Mouse (Mus musculus): ENCODE results near the gene Bmper. TPM values are rescaled to one million over a fixed set of nuclear protein-coding genes. Genes with fewer than 3 reads are reported as not detected.

The Bmper gene
- polyA plus RNA-seq, 1 experiment from 2014 or later = 4.0 TPM

GRCm38 (mm10) chr9:23407935-23408781 lies 185.3 kb downstream of the Bmper start:
- Histone ChIP-seq H3K9ac (ENCODE audit: low read length) (no peak overlapping the region), H3K36me3 (ENCODE audit: control insufficient read depth, insufficient read depth, low read length) (no peaks in the 10 kb centered on the region), H3K4me2 (replicated peaks; ENCODE audit: low read depth) (no peak overlapping the region), H3K27ac (replicated peaks) (no peak overlapping the region), H3K27me3 (ENCODE audit: control insufficient read depth, insufficient read depth, low read length) (no peaks in the 10 kb centered on the region), H3K4me3 (ENCODE audit: low read depth, low read length) (no peak overlapping the region), H3K9me3 (ENCODE audit: control insufficient read depth, low read length) (no peaks in the 10 kb centered on the region), H3K4me1 (replicated peaks; ENCODE audit: control insufficient read depth, insufficient read depth) (no peaks in the 10 kb centered on the region)
- ATAC-seq (ENCODE audit: low FRiP score, low TSS enrichment) = no peak
- TF ChIP-seq EP300 (optimal IDR thresholded peaks at IDR 0.05) (no peak), CTCF (IDR thresholded peaks at IDR 0.05; ENCODE audit: low read depth) (no peak)
- DNase-seq (ENCODE audit: low spot score) = no peak
- WGBS = 66% methylated on average over 3 of the region's 3 CpGs

- TF ChIP-seq EP300 (optimal IDR thresholded peaks at IDR 0.05) (no peak), CTCF (IDR thresholded peaks at IDR 0.05; ENCODE audit: low read depth) (no peak)
- Histone ChIP-seq H3K36me3 (ENCODE audit: control insufficient read depth, insufficient read depth, low read length) (no peaks in the 10 kb centered on the region), H3K4me3 (ENCODE audit: low read depth, low read length) (no peak overlapping the region), H3K27ac (replicated peaks) (no peak overlapping the region), H3K4me1 (replicated peaks; ENCODE audit: control insufficient read depth, insufficient read depth) (no peaks in the 10 kb centered on the region), H3K27me3 (ENCODE audit: control insufficient read depth, insufficient read depth, low read length) (no peaks in the 10 kb centered on the region), H3K9ac (ENCODE audit: low read length) (no peak overlapping the region), H3K9me3 (ENCODE audit: control insufficient read depth, low read length) (no peaks in the 10 kb centered on the region), H3K4me2 (replicated peaks; ENCODE audit: low read depth) (no peak overlapping the region)
- ATAC-seq (ENCODE audit: low FRiP score, low TSS enrichment) = no peak
- no peak for DNase-seq (ENCODE audit: low spot score)
- 61% methylated on average over 2 of the region's 2 CpGs for whole genome bisulfite sequencing
These were observed 187.7 kb downstream of the Bmper start for GRCm38 (mm10) chr9:23410567-23410966.

GRCm38 (mm10) chr9:23412956-23413355 lies 190.1 kb downstream of the Bmper start:
- no peak overlapping the region for H3K4me3 ChIP-seq (ENCODE audit: low read depth, low read length)
- 0 out of 2 replicates have a peak, but pooled peaks cover 3% of the 10 kb centered on the region for H3K9me3 ChIP-seq (ENCODE audit: control insufficient read depth, low read length)
- DNase-seq (ENCODE audit: low spot score) (no peak), ATAC-seq (ENCODE audit: low FRiP score, low TSS enrichment) (no peak)
- no peak overlapping the region for H3K27ac ChIP-seq (replicated peaks)
- H3K36me3 ChIP-seq (ENCODE audit: control insufficient read depth, insufficient read depth, low read length) = no peaks in the 10 kb centered on the region
- no peak overlapping the region for H3K4me2 ChIP-seq (replicated peaks; ENCODE audit: low read depth)
- H3K9ac ChIP-seq (ENCODE audit: low read length) = no peak overlapping the region
- no peaks in the 10 kb centered on the region for H3K27me3 ChIP-seq (ENCODE audit: control insufficient read depth, insufficient read depth, low read length)
- H3K4me1 ChIP-seq (replicated peaks; ENCODE audit: control insufficient read depth, insufficient read depth) = no peaks in the 10 kb centered on the region
- 75% methylated on average over 2 of the region's 2 CpGs for WGBS
- TF ChIP-seq EP300 (optimal IDR thresholded peaks at IDR 0.05) (no peak), CTCF (IDR thresholded peaks at IDR 0.05; ENCODE audit: low read depth) (no peak)

- Histone ChIP-seq H3K9me3 (ENCODE audit: control insufficient read depth, low read length) (0 out of 2 replicates have a peak, but pooled peaks cover 3% of the 10 kb centered on the region), H3K4me2 (replicated peaks; ENCODE audit: low read depth) (no peak overlapping the region), H3K4me1 (replicated peaks; ENCODE audit: control insufficient read depth, insufficient read depth) (no peaks in the 10 kb centered on the region), H3K36me3 (ENCODE audit: control insufficient read depth, insufficient read depth, low read length) (no peaks in the 10 kb centered on the region), H3K4me3 (ENCODE audit: low read depth, low read length) (no peak overlapping the region), H3K27me3 (ENCODE audit: control insufficient read depth, insufficient read depth, low read length) (no peaks in the 10 kb centered on the region), H3K9ac (ENCODE audit: low read length) (no peak overlapping the region), H3K27ac (replicated peaks) (no peak overlapping the region)
- no peak for DNase-seq (ENCODE audit: low spot score)
- TF ChIP-seq CTCF (IDR thresholded peaks at IDR 0.05; ENCODE audit: low read depth) = peak; percentile 44
- TF ChIP-seq EP300 (optimal IDR thresholded peaks at IDR 0.05) = no peak
- no peak for ATAC-seq (ENCODE audit: low FRiP score, low TSS enrichment)
- WGBS = 92% methylated on average over 2 of the region's 2 CpGs
These were observed 196.2 kb downstream of the Bmper start for GRCm38 (mm10) chr9:23419107-23419506.

GRCm38 (mm10) chr9:23423748-23424147 lies 200.9 kb downstream of the Bmper start:
- 82% methylated on average over 1 of the region's 1 CpGs for WGBS
- no peak overlapping the region for H3K4me2 ChIP-seq (replicated peaks; ENCODE audit: low read depth)
- H3K9me3 ChIP-seq (ENCODE audit: control insufficient read depth, low read length) = no peaks in the 10 kb centered on the region
- no peak for DNase-seq (ENCODE audit: low spot score)
- no peaks in the 10 kb centered on the region for H3K27me3 ChIP-seq (ENCODE audit: control insufficient read depth, insufficient read depth, low read length)
- H3K9ac ChIP-seq (ENCODE audit: low read length) = no peak overlapping the region
- TF ChIP-seq EP300 (optimal IDR thresholded peaks at IDR 0.05) (no peak), CTCF (IDR thresholded peaks at IDR 0.05; ENCODE audit: low read depth) (no peak)
- ATAC-seq (ENCODE audit: low FRiP score, low TSS enrichment) = no peak
- no peaks in the 10 kb centered on the region for H3K36me3 ChIP-seq (ENCODE audit: control insufficient read depth, insufficient read depth, low read length)
- H3K4me1 ChIP-seq (replicated peaks; ENCODE audit: control insufficient read depth, insufficient read depth) = no peaks in the 10 kb centered on the region
- no peak overlapping the region for H3K27ac ChIP-seq (replicated peaks)
- no peak overlapping the region for H3K4me3 ChIP-seq (ENCODE audit: low read depth, low read length)

GRCm38 (mm10) chr9:23432631-23433030 lies 209.8 kb downstream of the Bmper start:
- ATAC-seq (ENCODE audit: low FRiP score, low TSS enrichment) (no peak), DNase-seq (ENCODE audit: low spot score) (no peak)
- no peak for TF ChIP-seq CTCF (IDR thresholded peaks at IDR 0.05; ENCODE audit: low read depth)
- no peak for TF ChIP-seq EP300 (optimal IDR thresholded peaks at IDR 0.05)
- whole genome bisulfite sequencing = 87% methylated on average over 2 of the region's 2 CpGs
- H3K4me2 ChIP-seq (replicated peaks; ENCODE audit: low read depth) = no peak overlapping the region
- no peaks in the 10 kb centered on the region for H3K36me3 ChIP-seq (ENCODE audit: control insufficient read depth, insufficient read depth, low read length)
- H3K9ac ChIP-seq (ENCODE audit: low read length) = no peak overlapping the region
- no peaks in the 10 kb centered on the region for H3K9me3 ChIP-seq (ENCODE audit: control insufficient read depth, low read length)
- no peaks in the 10 kb centered on the region for H3K4me1 ChIP-seq (replicated peaks; ENCODE audit: control insufficient read depth, insufficient read depth)
- no peak overlapping the region for H3K27ac ChIP-seq (replicated peaks)
- H3K27me3 ChIP-seq (ENCODE audit: control insufficient read depth, insufficient read depth, low read length) = no peaks in the 10 kb centered on the region
- H3K4me3 ChIP-seq (ENCODE audit: low read depth, low read length) = no peak overlapping the region

Measured in stomach, postnatal 0 days (tissue).